Mouse (Mus musculus): ENCODE results near the gene Kcng3.

DNA sequence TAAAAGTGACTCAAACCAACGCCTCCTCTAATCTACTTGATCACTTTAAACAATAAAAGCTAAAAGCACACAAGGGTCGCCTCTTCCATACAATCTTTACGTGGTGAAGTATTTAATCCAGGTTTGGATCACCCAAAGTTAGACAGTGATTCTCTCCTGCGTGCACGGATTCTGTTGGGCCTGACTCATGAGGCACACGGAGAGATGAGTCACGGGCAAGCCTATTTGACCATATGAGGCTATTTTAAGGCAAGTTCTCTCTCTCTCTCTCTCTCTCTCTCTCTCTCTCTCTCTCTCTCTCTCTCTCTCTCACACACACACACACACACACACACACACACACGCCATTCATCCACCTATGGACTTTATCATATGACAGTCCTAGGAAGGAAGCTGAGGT, 57.1 kb downstream of the Kcng3 start:
- TF ChIP-seq CTCF (IDR thresholded peaks at IDR 0.05; ENCODE audit: low read depth, low read length) (no peak), GATA1 (IDR thresholded peaks at IDR 0.05; ENCODE audit: borderline replicate concordance, low read length) (no peak), TAL1 (conservative IDR thresholded peaks at IDR 0.05; ENCODE audit: low read depth, low read length) (no peak), GATA2 (IDR thresholded peaks at IDR 0.05; ENCODE audit: borderline replicate concordance, low read depth, low read length) (no peak), POLR2AphosphoS5 (IDR thresholded peaks at IDR 0.05; ENCODE audit: insufficient replicate concordance, low read depth, low read length) (no peak)

Measured in G1E (cell line).